Mouse (Mus musculus) limb, embryonic 14.5 days (tissue): ENCODE measurements around the gene Ago1. TPM values are rescaled to one million over a fixed set of nuclear protein-coding genes. Genes with fewer than 3 reads are reported as not detected.

ENCODE experiments used
- ATAC-seq: fragments of 200-750 bp; cut with Nextera tagmentation; 2 replicates; pipeline ENCODE4 v1.8.0; 2017; ENCODE audit warnings: low read depth, moderate number of reproducible peaks, moderate TSS enrichment; ENCODE audit not compliant: low FRiP score
- DNase-seq: peaks from one replicate; pipeline ENCODE4 v3.0.0-alpha.2; 2015; ENCODE audit warnings: low spot score
- H3K27ac ChIP-seq: fragments of 300-500 bp; sonication (generic); replicated peaks from 2 replicates; pipeline ENCODE4 v1.5.1; 2014; ENCODE audit warnings: low read depth, mild to moderate bottlenecking, low read length, moderate library complexity, mixed read lengths
- H3K27me3 ChIP-seq: fragments of 300-500 bp; sonication (generic); 2 replicates; pipeline ENCODE4 v1.6.1; 2014; ENCODE audit warnings: low read length, mixed read lengths; ENCODE audit not compliant: control insufficient read depth, insufficient read depth
- H3K36me3 ChIP-seq: fragments of 300-500 bp; sonication (generic); 2 replicates; pipeline ENCODE4 v1.6.1; 2014; ENCODE audit warnings: mild to moderate bottlenecking, low read length, moderate library complexity, mixed read lengths; ENCODE audit not compliant: control insufficient read depth, insufficient read depth
- H3K4me1 ChIP-seq: fragments of 300-500 bp; sonication (generic); 2 replicates; pipeline ENCODE4 v1.6.1; 2014; ENCODE audit warnings: antibody characterized with exemption, low read length, mixed read lengths; ENCODE audit not compliant: control insufficient read depth, insufficient read depth
- H3K4me2 ChIP-seq: fragments of 300-500 bp; sonication (generic); replicated peaks from 2 replicates; pipeline ENCODE4 v1.6.1; 2014; ENCODE audit warnings: low read depth, mild to moderate bottlenecking, low read length, moderate library complexity; ENCODE audit not compliant: severe bottlenecking
- H3K4me3 ChIP-seq: fragments of 300-500 bp; sonication (generic); replicated peaks from 2 replicates; pipeline ENCODE4 v1.5.1; 2014; ENCODE audit warnings: low read length
- H3K9ac ChIP-seq: fragments of 300-500 bp; sonication (generic); 2 replicates; pipeline ENCODE4 v1.6.1; 2014; ENCODE audit warnings: mild to moderate bottlenecking, low read depth, low read length, moderate library complexity; ENCODE audit not compliant: severe bottlenecking
- H3K9me3 ChIP-seq: fragments of 300-500 bp; sonication (generic); 2 replicates; pipeline ENCODE4 v1.6.1; 2016; ENCODE audit warnings: low read length; ENCODE audit not compliant: control insufficient read depth
- POLR2A ChIP-seq: fragments of 200-500 bp; IDR thresholded peaks from 2 replicates; pipeline ENCODE4 v1.8.0; 2012; ENCODE audit warnings: inconsistent platforms, mild to moderate bottlenecking, moderate library complexity, borderline replicate concordance; ENCODE audit not compliant: insufficient read depth, insufficient read length; ENCODE audit errors: extremely low read depth
- WGBS: fragments of 180-500 bp; shearing (Covaris S2); extraction: QIAGEN DNeasy Blood & Tissue Kit; methylation state at CpG from one replicate; pipeline ENCODE4 v1.1.7; 2014; 5-methylcytosine and 5-hydroxymethylcytosine counted together
- polyA plus RNA-seq, 2 experiments: library from polyadenylated mRNA; depleted of rRNA in 1 of 2; stranded (reverse) in 1 of 2; unstranded in 1 of 2; fragments of >200 nt; fragmentation: Nextera tagmentation in 1 of 2; extraction: Ambion mirVana in 1 of 2; gene quantifications; 2 replicates each; pipeline versions ENCODE4 v1.2.1 to v1.2.3; 2012 to 2014

Ago1 gene
- polyA plus RNA-seq, 2 experiments = 7.2 to 22.6 TPM

GRCm38 (mm10) chr4:126469334-126469733 lies 951 bp upstream of the Ago1 start:
- Histone ChIP-seq H3K27me3 (no peaks in the 10 kb centered on the region), H3K36me3 (no peaks in the 10 kb centered on the region), H3K27ac (no peak overlapping the region), H3K4me1 (peaks cover 20% of the 10 kb centered on the region), H3K9me3 (no peaks in the 10 kb centered on the region), H3K4me2 (no peak overlapping the region), H3K4me3 (no peak overlapping the region), H3K9ac (no peak overlapping the region)
- WGBS = 65% methylated on average over 1 of the region's 1 CpGs
- no peak for TF ChIP-seq POLR2A
- no peak for DNase-seq
- ATAC-seq = no peak

GRCm38 (mm10) chr4:126468925-126469324 lies 542 bp upstream of the Ago1 start:
- Histone ChIP-seq H3K4me2 (peak overlapping the region; percentile 81), H3K27me3 (no peaks in the 10 kb centered on the region), H3K36me3 (no peaks in the 10 kb centered on the region), H3K4me1 (peaks cover 20% of the 10 kb centered on the region), H3K4me3 (peak overlapping the region; percentile 89), H3K27ac (no peak overlapping the region), H3K9ac (0 out of 2 replicates have a peak overlapping the region, but pooled peaks have one; percentile 6), H3K9me3 (no peaks in the 10 kb centered on the region)
- ATAC-seq = no peak
- no peak for TF ChIP-seq POLR2A
- no peak for DNase-seq
- 10% methylated on average over 8 of the region's 8 CpGs for WGBS

GRCm38 (mm10) chr4:126467721-126468284 lies 580 bp downstream of the Ago1 start:
- Histone ChIP-seq H3K27me3 (no peaks in the 10 kb centered on the region), H3K4me1 (peaks cover 20% of the 10 kb centered on the region), H3K9ac (peak overlapping the region; percentile 80), H3K36me3 (no peaks in the 10 kb centered on the region), H3K9me3 (no peaks in the 10 kb centered on the region), H3K27ac (peak overlapping the region; percentile 78; the same call in 1 of the 2 replicates), H3K4me3 (peak overlapping the region; percentile 89), H3K4me2 (peak overlapping the region; percentile 81)
- peak; percentile 43 for DNase-seq
- TF ChIP-seq POLR2A = no peak
- WGBS = 0% methylated on average over 24 of the region's 25 CpGs
- ATAC-seq = peak; percentile 57

GRCm38 (mm10) chr4:126466251-126466750 lies 2.1 kb downstream of the Ago1 start:
- no peak overlapping the region for H3K27ac ChIP-seq
- ATAC-seq (no peak), DNase-seq (no peak)
- 0 out of 2 replicates have a peak overlapping the region, but pooled peaks have one; percentile 6 for H3K4me2 ChIP-seq
- 35% methylated on average over 8 of the region's 8 CpGs for WGBS
- no peaks in the 10 kb centered on the region for H3K27me3 ChIP-seq
- no peaks in the 10 kb centered on the region for H3K36me3 ChIP-seq
- no peak for TF ChIP-seq POLR2A
- H3K4me1 ChIP-seq = peaks cover 20% of the 10 kb centered on the region
- H3K4me3 ChIP-seq = no peak overlapping the region
- H3K9ac ChIP-seq = no peak overlapping the region
- no peaks in the 10 kb centered on the region for H3K9me3 ChIP-seq

- H3K9ac ChIP-seq = no peak overlapping the region
- no peak for ATAC-seq
- 18% methylated on average over 8 of the region's 8 CpGs for WGBS
Measured at GRCm38 (mm10) chr4:126465843-126466242, 2.5 kb downstream of the Ago1 start.

More at GRCm38 (mm10) chr4:126465843-126466242, 2.5 kb downstream of the Ago1 start:
- Histone ChIP-seq H3K4me2 (peak overlapping the region; percentile 6; the same call in 1 of the 2 replicates), H3K4me3 (no peak overlapping the region), H3K9me3 (no peaks in the 10 kb centered on the region), H3K27me3 (no peaks in the 10 kb centered on the region), H3K27ac (no peak overlapping the region), H3K36me3 (no peaks in the 10 kb centered on the region), H3K4me1 (peaks cover 20% of the 10 kb centered on the region)
- DNase-seq = peak; percentile 8
- no peak for TF ChIP-seq POLR2A
